Mouse (Mus musculus) ES-Bruce4 (cell line): ENCODE data around the gene Slc8a3.

Experiments
- EP300 ChIP-seq: IDR thresholded peaks from 2 replicates; pipeline ENCODE4 v1.6.1; 2011; ENCODE audit warnings: low read depth, low read length; ENCODE audit not compliant: insufficient read depth
- POLR2A ChIP-seq: IDR thresholded peaks from one replicate; pipeline ENCODE4 v1.8.1; 2011; ENCODE audit warnings: low read length; ENCODE audit not compliant: insufficient read depth

- TF ChIP-seq POLR2A (no peak), EP300 (no peak)
These were observed 135.4 kb downstream of the Slc8a3 start for GRCm38 (mm10) chr12:81197468-81198075.
